Mouse (Mus musculus) lung, embryonic 16.5 days (tissue): Measurements from ENCODE around the gene Sec62. TPM values are rescaled to one million over a fixed set of nuclear protein-coding genes. Genes with fewer than 3 reads are reported as not detected.
A peak's percentile ranks its signal among the peaks of the same experiment; 100 is the strongest.
"Not testable (repeated sequence)": the region's sequence is repeated elsewhere in the genome, so short reads cannot be mapped to it uniquely, and the experiment has no call there.

Experiments
- ATAC-seq: fragments of 200-750 bp; cut with Nextera tagmentation; 2 replicates; pipeline ENCODE4 v1.8.0; 2017; ENCODE audit warnings: low read depth, mild to moderate bottlenecking, moderate library complexity
- H3K27ac ChIP-seq: fragments of 300-500 bp; sonication (generic); 2 replicates; pipeline ENCODE4 v1.5.1; 2014; ENCODE audit warnings: mild to moderate bottlenecking, control low read depth, low read length
- H3K27me3 ChIP-seq: fragments of 300-500 bp; sonication (generic); 2 replicates; pipeline ENCODE4 v1.6.1; 2014; ENCODE audit warnings: low read depth, low read length, mixed read lengths; ENCODE audit not compliant: control insufficient read depth, insufficient read depth
- H3K36me3 ChIP-seq: fragments of 300-500 bp; sonication (generic); 2 replicates; pipeline ENCODE4 v1.6.1; 2014; ENCODE audit warnings: low read length; ENCODE audit not compliant: control insufficient read depth, insufficient read depth
- H3K4me1 ChIP-seq: fragments of 300-500 bp; sonication (generic); replicated peaks from 2 replicates; pipeline ENCODE4 v1.6.1; 2014; ENCODE audit warnings: low read length, mixed read lengths; ENCODE audit not compliant: control insufficient read depth, insufficient read depth
- H3K4me2 ChIP-seq: fragments of 300-500 bp; sonication (generic); 2 replicates; pipeline ENCODE4 v1.6.1; 2014; ENCODE audit warnings: low read depth, low read length, control low read depth
- H3K4me3 ChIP-seq: fragments of 300-500 bp; sonication (generic); 2 replicates; pipeline ENCODE4 v1.5.1; 2014; ENCODE audit warnings: mild to moderate bottlenecking, low read length, control low read depth
- H3K9ac ChIP-seq: fragments of 300-500 bp; sonication (generic); 2 replicates; pipeline ENCODE4 v1.6.1; 2014; ENCODE audit warnings: low read length, control low read depth
- H3K9me3 ChIP-seq: fragments of 300-500 bp; sonication (generic); 2 replicates; pipeline ENCODE4 v1.6.1; 2016; ENCODE audit warnings: low read length; ENCODE audit not compliant: control insufficient read depth
- WGBS: fragments of 180-500 bp; shearing (Covaris S2); extraction: QIAGEN DNeasy Blood & Tissue Kit; methylation state at CpG from one replicate; pipeline ENCODE4 v1.1.7; 2014; 5-methylcytosine and 5-hydroxymethylcytosine counted together
- polyA plus RNA-seq: library from polyadenylated mRNA; unstranded; fragments of >200 nt; fragmentation: Nextera tagmentation; extraction: Ambion mirVana; gene quantifications from 2 replicates; pipeline ENCODE4 v1.2.1, GENCODE M21; 2015

Gene Sec62
- polyA plus RNA-seq, 1 experiment from 2014 or later = 96.2 TPM

DNA sequence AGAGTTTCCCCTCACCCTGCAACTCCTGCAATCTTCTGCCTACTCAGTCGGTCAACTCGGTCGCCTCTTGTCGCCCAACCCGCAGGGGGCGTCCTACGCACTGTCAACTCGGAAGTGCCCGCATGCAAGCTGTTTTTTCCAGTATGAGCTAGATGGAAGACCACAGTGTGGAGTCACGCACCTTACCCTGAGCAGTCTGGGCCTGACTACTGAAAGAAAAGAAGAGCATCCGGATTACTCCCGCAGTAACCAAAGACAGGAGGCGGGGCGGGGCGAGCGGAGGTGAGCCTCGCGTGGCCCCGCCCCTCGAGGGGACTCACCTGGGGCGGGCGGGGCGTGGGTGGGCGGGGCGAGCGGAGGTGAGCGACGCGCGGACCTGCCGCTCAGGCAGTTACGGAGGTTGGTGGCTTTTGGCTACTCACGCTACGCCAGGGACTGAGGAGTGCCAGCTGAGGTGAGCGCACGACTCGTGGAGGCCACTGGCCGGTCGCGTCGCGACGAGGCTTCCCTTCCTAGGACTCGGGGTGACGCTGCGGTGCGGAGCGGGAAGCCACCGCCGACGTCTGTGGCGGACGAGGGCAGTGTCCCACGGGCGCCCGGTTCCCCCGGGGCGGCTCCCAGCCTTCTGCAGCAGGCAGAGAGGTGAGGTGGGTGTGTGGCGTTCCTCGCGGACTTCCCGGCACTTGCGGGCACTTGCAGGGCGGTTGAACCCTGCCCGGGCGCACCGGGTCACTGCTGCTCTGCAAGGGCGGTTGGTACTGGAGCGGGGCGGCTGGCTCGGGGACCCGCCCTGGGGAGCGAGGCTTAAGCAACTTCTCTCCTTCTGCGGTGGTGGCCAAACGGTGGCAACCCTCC is 63.2 kb downstream of the Sec62 start, which contains the start of gene Gpr160:
TSS of gene Gpr160 (plus strand) at position 347 of the 855 bp plus-strand sequence.
- Histone ChIP-seq H3K4me1 (no peaks in the 10 kb centered on the region; the same call in 1 of the 2 replicates), H3K4me3 (peak within 1 kb of the TSS; percentile 67), H3K36me3 (no peaks in the 10 kb centered on the region), H3K9ac (peak within 1 kb of the TSS; percentile 75), H3K9me3 (no peaks in the 10 kb centered on the region), H3K27me3 (peaks cover 6% of the 10 kb centered on the region; the same call in 1 of the 2 replicates), H3K27ac (peak within 1 kb of the TSS; percentile 55; the same call in 1 of the 2 replicates), H3K4me2 (peak within 1 kb of the TSS; percentile 97)
- WGBS = 1% methylated on average over 68 of the region's 75 CpGs
- peak; percentile 94 for ATAC-seq

DNA sequence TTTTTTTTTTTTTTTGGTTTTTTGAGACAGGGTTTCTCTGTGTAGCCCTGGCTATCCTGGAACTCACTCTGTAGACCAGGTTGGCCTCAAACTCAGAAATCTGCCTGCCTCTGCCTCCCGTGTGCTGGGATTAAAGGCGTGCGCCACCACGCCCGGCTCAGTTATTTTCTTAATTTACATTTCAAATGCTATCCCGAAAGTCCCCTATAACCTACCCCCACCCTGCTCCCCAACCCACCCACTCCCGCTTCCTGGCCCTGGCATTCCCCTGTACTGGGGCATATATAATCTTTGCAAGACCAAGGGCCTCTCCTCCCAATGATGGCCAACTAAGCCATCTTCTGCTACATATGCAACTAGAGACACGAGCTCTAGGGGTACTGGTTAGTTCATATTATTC is 66.9 kb downstream of the Sec62 start:
- H3K27ac ChIP-seq, H3K27me3 ChIP-seq, H3K9me3 ChIP-seq, H3K4me3 ChIP-seq, H3K36me3 ChIP-seq, ATAC-seq, H3K9ac ChIP-seq, H3K4me1 ChIP-seq, H3K4me2 ChIP-seq: not testable (repeated sequence)
- 92% methylated on average over 8 of the region's 8 CpGs for WGBS

DNA sequence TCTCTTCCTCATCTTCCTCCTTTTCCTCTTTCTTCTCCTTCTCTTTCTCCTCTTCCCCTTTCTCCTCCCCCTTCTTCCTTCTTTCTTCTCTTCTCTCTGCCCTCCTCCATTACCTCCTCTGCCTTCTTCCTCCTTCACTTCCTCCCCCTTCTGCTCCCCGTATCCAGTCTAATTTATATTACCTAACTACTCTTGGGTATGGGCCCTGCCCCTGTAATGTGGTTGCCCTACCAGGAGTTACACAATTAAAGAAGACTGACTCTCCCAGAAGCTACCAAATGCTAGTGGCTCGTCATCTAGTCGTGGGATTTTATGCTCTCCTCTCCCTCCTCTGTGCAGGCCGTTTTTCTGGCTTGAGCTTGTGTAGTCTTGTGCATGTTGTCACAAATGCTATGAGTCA is 68.0 kb downstream of the Sec62 start:
- no peaks in the 10 kb centered on the region for H3K36me3 ChIP-seq
- WGBS = 72% methylated on average over 4 of the region's 4 CpGs
- H3K4me2 ChIP-seq = no peak overlapping the region
- no peak overlapping the region for H3K4me3 ChIP-seq
- no peaks in the 10 kb centered on the region for H3K9me3 ChIP-seq
- H3K27ac ChIP-seq = no peak overlapping the region
- no peaks in the 10 kb centered on the region for H3K4me1 ChIP-seq
- no peak overlapping the region for H3K9ac ChIP-seq
- ATAC-seq = no peak
- peaks cover 3% of the 10 kb centered on the region; the same call in 1 of the 2 replicates for H3K27me3 ChIP-seq

DNA sequence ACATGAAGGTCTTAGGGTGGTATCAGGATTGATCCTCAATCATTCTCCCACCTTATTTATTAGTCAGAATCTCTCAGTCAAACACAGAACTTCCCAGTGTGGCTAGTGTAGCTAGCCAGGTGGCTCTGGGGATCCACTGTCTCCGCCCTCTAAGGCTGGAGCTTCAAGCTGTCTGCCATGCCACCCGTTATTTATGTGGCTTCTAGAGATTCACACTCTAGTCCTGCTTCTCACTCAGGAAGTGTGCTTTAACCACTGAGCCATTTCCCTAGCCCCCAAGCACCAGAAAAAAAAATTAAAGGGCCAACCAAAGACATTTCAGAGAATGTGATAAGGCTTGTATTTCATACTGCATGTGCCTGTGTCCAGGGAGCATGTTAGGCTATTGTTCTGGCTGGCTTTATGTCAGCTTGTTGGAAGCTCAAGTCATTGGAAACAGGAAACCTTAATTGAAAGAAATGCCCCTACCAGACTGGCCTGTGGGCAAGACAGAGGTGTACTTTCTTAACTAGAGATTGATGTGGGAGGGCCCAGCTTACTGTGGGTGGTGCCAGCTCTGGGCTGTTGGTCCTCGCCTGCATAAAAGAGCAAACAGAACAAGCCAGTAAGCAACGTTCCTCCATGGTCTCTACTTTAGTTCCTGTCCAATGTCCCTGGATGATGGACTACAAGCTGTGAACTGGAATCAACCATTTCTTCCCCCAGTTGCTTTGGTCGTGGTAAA is 71.2 kb downstream of the Sec62 start:
- Histone ChIP-seq H3K4me3 (no peak overlapping the region), H3K4me1 (0 out of 2 replicates have a peak, but pooled peaks cover 4% of the 10 kb centered on the region), H3K4me2 (no peak overlapping the region), H3K27me3 (no peaks in the 10 kb centered on the region), H3K9me3 (no peaks in the 10 kb centered on the region), H3K27ac (no peak overlapping the region), H3K9ac (no peak overlapping the region), H3K36me3 (no peaks in the 10 kb centered on the region)
- ATAC-seq = no peak
- 60% methylated on average over 5 of the region's 5 CpGs for WGBS

DNA sequence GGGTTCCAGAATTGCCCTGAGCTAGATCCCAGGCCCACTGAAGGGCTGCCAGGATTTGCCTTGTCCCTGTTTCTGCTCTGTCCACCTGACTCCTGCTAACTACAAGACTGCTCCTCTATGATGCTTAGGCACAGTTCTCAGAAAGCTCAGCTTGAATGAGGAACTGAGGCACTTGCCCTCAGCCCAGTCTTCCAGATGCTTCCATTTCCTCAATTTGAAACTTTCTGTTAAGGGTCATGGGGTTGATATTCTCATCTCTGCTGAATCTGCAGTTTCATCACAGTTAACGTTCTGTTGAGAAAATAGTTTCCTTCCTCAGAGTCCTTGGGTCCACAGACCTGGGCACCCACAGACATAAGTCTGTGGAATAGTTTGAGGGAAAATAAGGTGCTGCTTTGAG is 72.0 kb downstream of the Sec62 start:
- H3K9ac ChIP-seq = no peak overlapping the region
- no peaks in the 10 kb centered on the region for H3K36me3 ChIP-seq
- H3K4me3 ChIP-seq = no peak overlapping the region
- no peak for ATAC-seq
- 65% methylated on average over 1 of the region's 1 CpGs for WGBS
- H3K27me3 ChIP-seq = no peaks in the 10 kb centered on the region
- H3K4me1 ChIP-seq = 0 out of 2 replicates have a peak, but pooled peaks cover 4% of the 10 kb centered on the region
- no peaks in the 10 kb centered on the region for H3K9me3 ChIP-seq
- H3K4me2 ChIP-seq = no peak overlapping the region
- H3K27ac ChIP-seq = no peak overlapping the region

DNA sequence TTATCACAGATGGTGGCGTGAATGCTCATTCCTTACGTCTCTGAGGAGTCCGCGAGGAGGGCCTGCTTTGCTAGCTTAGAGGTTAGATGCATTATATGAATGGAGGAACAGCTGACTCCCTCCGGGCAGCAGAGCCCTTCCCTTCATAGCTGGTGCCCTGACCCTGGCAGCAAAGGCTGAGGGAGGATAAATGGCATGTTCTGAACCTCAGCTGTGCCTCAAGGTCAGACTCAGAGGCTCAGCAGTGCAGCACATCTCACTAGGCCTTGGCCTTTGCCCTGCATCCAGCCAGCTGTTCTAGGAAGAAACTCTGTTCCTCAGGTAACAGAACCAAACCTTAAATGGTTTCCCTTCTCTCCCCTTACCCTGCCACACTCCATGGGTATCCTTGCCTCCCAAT is 75.5 kb downstream of the Sec62 start:
- H3K9me3 ChIP-seq = no peaks in the 10 kb centered on the region
- ATAC-seq = no peak
- no peak overlapping the region for H3K4me2 ChIP-seq
- H3K9ac ChIP-seq = no peak overlapping the region
- no peak overlapping the region for H3K4me3 ChIP-seq
- 51% methylated on average over 5 of the region's 5 CpGs for WGBS
- H3K27ac ChIP-seq = no peak overlapping the region
- H3K27me3 ChIP-seq = no peaks in the 10 kb centered on the region
- 0 out of 2 replicates have a peak, but pooled peaks cover 4% of the 10 kb centered on the region for H3K4me1 ChIP-seq
- no peaks in the 10 kb centered on the region for H3K36me3 ChIP-seq

DNA sequence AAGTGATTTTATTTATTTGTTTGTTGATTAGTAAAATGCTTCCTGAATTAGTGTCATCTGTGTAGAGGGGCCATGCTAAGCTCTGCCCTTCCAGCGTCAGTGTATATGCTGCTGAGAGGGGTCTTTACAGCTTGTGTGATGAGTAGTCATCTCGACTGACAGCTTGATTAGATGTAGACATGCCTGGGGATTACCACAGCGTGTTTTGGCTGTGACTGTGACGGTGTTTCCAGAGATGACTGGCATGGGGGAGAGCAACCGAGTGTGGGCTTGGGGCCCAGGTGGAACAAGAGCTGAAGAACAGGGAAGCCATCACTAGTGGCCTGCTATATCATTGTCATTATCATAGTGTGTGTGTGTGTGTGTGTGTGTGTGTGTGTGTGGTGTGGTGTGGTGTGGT is 76.0 kb downstream of the Sec62 start:
- Histone ChIP-seq H3K9ac (no peak overlapping the region), H3K4me2 (no peak overlapping the region), H3K36me3 (no peaks in the 10 kb centered on the region), H3K4me3 (no peak overlapping the region), H3K27me3 (no peaks in the 10 kb centered on the region), H3K4me1 (0 out of 2 replicates have a peak, but pooled peaks cover 4% of the 10 kb centered on the region), H3K27ac (no peak overlapping the region), H3K9me3 (no peaks in the 10 kb centered on the region)
- 61% methylated on average over 5 of the region's 5 CpGs for WGBS
- ATAC-seq = no peak

DNA sequence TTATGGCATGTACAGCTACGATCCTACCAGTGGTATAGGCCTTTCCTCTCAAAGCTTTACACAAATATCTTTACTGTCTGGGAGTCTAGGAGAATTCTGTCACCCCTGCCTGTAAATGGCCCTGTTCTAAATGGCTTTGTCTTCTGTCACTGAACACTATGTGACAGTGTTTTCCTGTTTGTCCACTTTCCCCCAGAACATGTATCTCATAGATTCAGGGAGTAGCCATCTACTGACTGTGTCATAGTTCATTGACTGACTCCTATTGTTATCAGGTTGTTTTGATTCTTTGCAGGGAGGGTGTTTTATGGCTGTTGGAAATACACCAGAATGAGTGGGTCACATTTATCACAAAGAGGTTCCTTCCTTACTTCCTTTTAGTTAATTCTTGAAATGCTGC is 77.3 kb downstream of the Sec62 start:
- no peaks in the 10 kb centered on the region for H3K9me3 ChIP-seq
- WGBS = 82% methylated on average over 1 of the region's 1 CpGs
- no peak overlapping the region for H3K9ac ChIP-seq
- no peak overlapping the region for H3K4me3 ChIP-seq
- no peaks in the 10 kb centered on the region for H3K36me3 ChIP-seq
- no peak overlapping the region for H3K4me2 ChIP-seq
- H3K27me3 ChIP-seq = no peaks in the 10 kb centered on the region
- 0 out of 2 replicates have a peak, but pooled peaks cover 4% of the 10 kb centered on the region for H3K4me1 ChIP-seq
- H3K27ac ChIP-seq = no peak overlapping the region
- no peak for ATAC-seq
